Mouse (Mus musculus) skeletal muscle tissue, adult 2 months (tissue): Measurements from ENCODE around the gene Apba1.
A peak's percentile ranks its signal among the peaks of the same experiment; 100 is the strongest.

Experiments used
- DNase-seq: peaks from one replicate; pipeline ENCODE4 v3.0.0-alpha.2; 2012; ENCODE audit warnings: low read depth, low spot score

Gene Apba1

DNA sequence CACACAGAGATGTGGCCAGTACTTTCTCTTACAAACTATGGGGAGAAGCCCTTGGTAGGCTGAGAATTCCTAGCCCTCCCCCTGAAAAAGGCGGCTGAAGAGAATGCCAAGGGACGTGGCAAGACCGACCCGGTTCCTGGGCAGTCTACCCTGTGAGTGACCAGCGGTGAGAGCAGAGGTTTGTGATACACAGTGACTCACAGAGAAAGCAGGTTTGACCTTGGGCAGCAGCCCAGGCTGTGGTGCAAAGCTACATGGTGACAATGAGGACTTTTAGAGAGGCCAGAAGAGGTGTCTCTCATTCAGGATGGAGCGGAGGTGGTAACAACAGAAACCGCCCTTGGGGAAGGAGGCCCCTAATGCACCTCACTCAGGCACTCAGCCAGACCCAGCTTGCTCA lies 212.7 kb downstream of the Apba1 start:
- DNase-seq, result no peak

DNA sequence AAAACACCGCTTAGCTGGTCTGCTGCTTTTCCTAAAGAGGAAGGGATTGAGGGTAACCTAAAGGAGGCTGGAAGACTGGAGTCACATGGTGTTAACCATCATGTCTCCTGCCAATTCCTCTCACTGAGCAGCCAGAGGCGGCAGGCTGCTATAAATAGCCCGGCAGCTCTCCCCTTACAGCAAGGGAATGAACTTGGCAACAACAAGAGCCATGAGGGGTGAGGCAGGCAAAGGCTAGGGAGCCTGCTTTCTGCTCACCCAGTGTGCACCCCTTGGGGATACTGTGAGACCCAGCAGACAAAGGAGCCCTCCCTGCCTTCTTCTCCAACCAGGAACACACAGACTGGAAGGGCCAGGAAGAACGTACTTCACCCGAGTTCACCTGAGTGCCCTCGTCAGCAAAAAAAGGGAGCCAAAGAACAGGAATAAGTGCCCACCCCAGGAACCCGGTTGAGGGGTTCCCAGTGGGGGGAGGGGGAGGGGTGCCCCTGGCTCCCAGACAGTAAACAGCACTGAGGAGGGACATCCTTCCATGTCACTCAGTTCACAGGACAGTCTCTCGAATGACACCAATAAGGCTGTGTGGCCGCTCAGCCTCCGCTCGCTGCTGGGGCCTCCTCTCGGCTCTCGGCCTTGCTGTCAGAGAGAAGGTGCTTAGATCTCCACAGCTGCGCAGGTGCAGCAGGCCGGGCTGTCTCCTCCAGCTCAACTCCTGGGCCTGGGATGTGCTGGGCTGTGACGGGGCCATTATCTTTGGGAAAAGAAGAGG lies 214.4 kb downstream of the Apba1 start:
- DNase-seq, result peak; percentile 93

DNA sequence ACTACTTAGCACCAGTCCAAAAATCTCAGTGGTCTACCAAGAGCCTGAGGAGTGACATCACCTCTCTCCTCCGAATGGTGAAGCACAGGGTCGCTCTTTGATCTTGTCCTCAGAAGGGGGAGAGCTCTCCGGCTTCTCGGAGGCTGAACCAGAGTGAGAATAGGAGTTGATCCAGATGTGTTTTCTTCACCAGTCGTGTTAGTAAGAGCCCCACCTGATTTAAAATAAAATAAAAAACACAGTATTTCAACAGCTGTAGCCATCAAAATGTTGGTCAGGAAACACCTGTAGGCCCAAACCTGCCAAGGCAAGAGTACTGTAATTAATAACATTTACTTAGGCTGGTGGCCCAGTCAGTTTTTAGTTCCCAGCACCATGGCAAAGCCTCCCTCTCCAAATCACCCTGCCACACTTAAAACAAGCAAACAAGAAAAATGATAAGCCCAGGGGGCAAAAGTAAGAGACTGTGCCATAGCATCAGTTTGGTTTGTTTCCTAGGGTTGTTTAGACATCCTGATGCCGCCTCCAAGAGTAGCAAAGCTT lies 219.3 kb downstream of the Apba1 start:
- DNase-seq, result no peak

DNA sequence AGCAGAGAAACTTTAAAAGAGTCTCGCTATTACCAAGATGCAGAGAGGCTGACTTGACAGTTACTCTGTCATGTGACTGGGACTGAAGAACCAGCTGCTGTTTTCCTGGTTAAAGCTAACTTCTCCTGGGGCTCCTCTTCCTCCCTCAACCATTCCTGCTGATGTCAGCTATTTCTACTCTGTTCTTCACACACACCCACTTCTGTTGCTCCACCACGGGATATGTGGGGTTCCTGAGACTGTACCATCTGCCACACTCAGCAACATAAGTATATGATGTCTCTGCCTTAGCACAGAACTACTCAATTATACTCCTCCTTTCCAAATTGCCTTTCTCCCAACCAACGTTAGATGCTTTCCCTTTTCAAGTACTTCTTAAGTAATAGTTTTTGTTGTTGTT lies 221.9 kb downstream of the Apba1 start:
- DNase-seq, result no peak

DNA sequence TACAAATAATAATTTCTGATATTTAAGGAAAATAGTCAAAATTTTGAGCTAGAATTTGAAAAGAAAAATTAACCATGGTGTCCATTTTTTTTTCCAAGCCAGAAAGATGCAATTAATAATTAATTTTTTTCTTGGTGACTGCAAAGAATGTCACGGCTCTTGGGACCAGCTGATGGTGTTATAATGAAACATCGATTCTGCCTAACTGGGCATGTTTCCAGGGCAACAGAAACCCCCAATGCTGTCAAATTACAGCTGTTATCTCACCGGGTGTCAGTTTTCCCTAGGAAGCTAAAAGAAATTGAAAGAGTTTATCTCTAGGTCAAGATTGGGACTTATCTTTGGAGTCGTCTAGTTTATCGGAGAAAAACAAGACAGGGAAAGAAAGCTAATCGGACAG lies 225.5 kb downstream of the Apba1 start:
- no peak for DNase-seq

DNA sequence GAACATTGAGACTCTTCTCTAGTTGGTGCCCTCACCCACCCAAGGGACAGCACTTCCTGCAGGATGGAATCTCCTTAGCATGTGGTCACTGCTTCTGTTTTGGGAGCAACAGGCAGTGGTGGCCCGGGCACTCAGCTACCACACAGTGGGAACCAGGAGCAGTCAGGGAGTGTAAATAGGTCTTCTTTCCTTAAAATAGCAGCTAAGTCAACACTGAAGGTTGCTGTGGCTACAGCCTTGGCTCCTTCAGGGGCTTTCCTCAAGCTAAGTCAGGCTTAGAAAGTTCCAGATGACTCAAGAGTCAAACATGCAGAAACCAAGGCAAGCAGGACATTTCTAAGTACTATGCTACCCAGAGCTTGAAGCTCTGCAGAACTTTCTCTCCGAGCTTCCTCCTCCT lies 228.6 kb downstream of the Apba1 start:
- peak; percentile 57 for DNase-seq

DNA sequence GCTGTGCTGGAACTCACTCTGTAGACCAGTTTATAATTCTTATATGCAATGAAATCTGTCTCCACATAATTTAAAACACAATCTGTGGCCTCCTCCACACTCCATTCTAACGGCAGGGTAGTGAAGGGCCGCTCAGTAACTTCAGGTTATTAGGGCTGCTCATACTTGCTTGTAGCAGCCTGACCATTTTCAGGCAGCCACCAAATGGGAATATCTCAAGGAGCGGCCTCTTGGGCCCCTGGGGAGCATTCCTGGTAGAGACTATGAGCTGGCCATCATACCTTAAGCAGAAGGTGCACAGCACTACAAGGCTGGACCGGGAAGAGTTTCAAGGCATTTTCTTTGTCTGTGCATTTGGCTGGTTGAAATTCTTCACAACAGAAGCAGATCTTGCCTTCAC lies 229.5 kb downstream of the Apba1 start:
- no peak for DNase-seq

DNA sequence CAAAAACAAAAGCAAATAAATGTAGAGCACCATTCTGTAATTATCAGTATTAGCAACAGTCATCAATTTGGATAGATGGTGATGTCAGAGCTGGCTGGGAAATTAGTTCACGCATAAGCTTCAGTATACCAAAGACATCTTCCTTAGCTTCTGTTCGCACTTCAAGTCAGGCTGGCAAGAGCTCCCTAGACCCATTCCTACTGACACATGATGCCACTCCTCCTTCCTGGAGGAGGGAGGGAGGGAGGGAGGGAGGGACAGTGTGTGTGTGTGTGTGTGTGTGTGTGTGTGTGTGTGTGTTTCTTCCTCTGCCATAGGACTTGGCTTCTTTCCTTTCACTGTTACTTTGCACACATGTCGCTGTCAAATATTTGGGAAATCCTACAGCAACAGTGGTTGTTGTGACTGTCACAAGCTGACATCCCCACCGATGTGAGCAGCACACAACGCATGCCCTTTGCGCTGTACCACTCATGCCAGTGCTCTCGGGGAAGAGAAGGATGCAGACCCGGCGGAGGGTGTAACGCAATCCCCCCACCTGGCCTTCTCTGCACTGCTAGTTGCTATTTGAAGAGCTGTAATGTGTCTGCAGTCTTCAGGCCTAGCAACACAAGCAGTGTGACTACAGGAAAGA lies 237.2 kb downstream of the Apba1 start:
- DNase-seq, result peak; percentile 79
